Mouse (Mus musculus) erythroblast, embryonic 14.5 days (primary cell): Measurements from ENCODE around the gene Pnma1. TPM values are rescaled to one million over a fixed set of nuclear protein-coding genes. Genes with fewer than 3 reads are reported as not detected.

Experiments
- H3K27me3 ChIP-seq: 2 replicates; pipeline ENCODE4 v1.6.1; 2012; ENCODE audit warnings: inconsistent platforms; ENCODE audit not compliant: control insufficient read depth
- H3K36me3 ChIP-seq: 2 replicates; pipeline ENCODE4 v1.6.1; 2012; ENCODE audit warnings: mild to moderate bottlenecking, inconsistent platforms; ENCODE audit not compliant: control insufficient read depth
- H3K4me1 ChIP-seq: 2 replicates; pipeline ENCODE4 v1.6.1; 2012; ENCODE audit warnings: inconsistent platforms; ENCODE audit not compliant: control insufficient read depth
- H3K4me3 ChIP-seq: replicated peaks from 2 replicates; pipeline ENCODE3; 2012; ENCODE audit warnings: moderate library complexity, mild to moderate bottlenecking, inconsistent platforms
- H3K9me3 ChIP-seq: 2 replicates; pipeline ENCODE4 v1.6.1; 2012; ENCODE audit warnings: low read length, inconsistent platforms, mixed read lengths; ENCODE audit not compliant: control insufficient read depth
- GATA1 ChIP-seq: IDR thresholded peaks from 2 replicates; pipeline ENCODE4 v1.6.1; 2012; ENCODE audit warnings: low read length, inconsistent platforms, mixed read lengths
- TAL1 ChIP-seq: IDR thresholded peaks from 3 replicates; pipeline ENCODE4 v1.6.1; 2012; ENCODE audit warnings: low read length, inconsistent platforms, mixed read lengths
- polyA plus RNA-seq: library from polyadenylated mRNA; stranded (reverse); fragments of >175 nt; gene quantifications from 2 replicates; pipeline ENCODE4 v1.2.3, GENCODE M21; 2012

Gene Pnma1
- polyA plus RNA-seq, 1 experiment, result 0.03 TPM

DNA sequence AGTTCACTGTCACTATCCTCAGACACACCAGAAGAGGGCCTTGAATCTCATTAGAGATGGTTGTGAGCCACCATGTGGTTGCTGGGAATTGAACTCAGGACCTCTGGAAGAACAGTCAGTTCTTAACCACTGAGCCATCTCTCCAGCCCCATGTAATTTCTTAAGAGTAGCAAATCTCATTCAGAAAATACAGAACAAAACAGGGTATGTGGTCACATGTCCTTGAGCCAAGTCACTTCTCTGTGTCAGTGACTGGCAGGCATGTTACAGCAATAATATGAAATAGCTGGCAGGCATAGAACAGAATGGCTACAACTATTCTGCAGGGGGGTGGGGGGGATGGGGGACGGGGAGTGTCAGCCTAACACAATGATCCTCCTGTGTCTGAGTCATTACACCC is 48.2 kb downstream of the Pnma1 start:
- TF ChIP-seq TAL1, result no peak
- TF ChIP-seq GATA1, result no peak
- Histone ChIP-seq H3K4me3 (no peak overlapping the region), H3K36me3 (no peaks in the 10 kb centered on the region), H3K4me1 (peaks cover 19% of the 10 kb centered on the region), H3K27me3 (no peaks in the 10 kb centered on the region), H3K9me3 (peaks cover 5% of the 10 kb centered on the region; the same call in 1 of the 2 replicates)

DNA sequence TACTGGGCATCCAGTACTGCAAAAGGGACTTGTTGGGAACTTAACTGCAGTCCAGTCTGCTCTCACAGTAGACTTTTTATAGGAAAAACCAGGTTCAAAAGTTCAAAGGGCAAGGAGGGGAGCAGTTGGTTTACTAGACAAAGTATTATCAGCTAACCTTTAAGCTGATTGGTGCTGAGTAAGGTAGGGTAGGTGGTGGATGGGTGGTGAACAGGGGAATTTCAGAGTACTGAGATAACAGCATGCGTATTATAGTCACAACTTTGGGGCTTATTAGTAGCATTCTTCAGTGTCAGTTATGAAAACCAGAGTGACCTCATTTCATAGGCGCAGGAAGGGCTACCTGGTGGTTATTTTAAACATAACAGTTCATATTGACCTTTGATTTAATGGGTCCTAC is 48.7 kb downstream of the Pnma1 start:
- TF ChIP-seq TAL1 (no peak), GATA1 (no peak)
- Histone ChIP-seq H3K36me3 (no peaks in the 10 kb centered on the region), H3K4me1 (peaks cover 19% of the 10 kb centered on the region), H3K9me3 (peaks cover 5% of the 10 kb centered on the region; the same call in 1 of the 2 replicates), H3K4me3 (no peak overlapping the region), H3K27me3 (no peaks in the 10 kb centered on the region)

Other genes with a start within 250 kb of the Pnma1 start
- gene Numb, start 226.6 kb downstream of the Pnma1 start, polyA plus RNA-seq, result 0.85 and 0.86 TPM in 2 replicates
- 0.49 and 0.98 TPM in 2 replicates for gene Riox1, start 197.9 kb downstream of the Pnma1 start, polyA plus RNA-seq
- gene Heatr4, start 163.6 kb downstream of the Pnma1 start, polyA plus RNA-seq, result not detected in 2 replicates
- gene Acot2, start 160.6 kb downstream of the Pnma1 start, polyA plus RNA-seq, result 0.05 TPM in 1 of 2 replicates, not detected in the other
- 0.01 and 0.05 TPM in 2 replicates for gene Acot1, start 139.0 kb downstream of the Pnma1 start, polyA plus RNA-seq
- gene Acot4, start 110.1 kb downstream of the Pnma1 start, polyA plus RNA-seq, result 0.01 and 0.06 TPM in 2 replicates
- gene Gm49366, start 109.6 kb downstream of the Pnma1 start, polyA plus RNA-seq, result not detected in 2 replicates
- gene Acot3, start 96.3 kb downstream of the Pnma1 start, polyA plus RNA-seq, result 0.02 and 0.05 TPM in 2 replicates
- gene Acot5, start 79.2 kb downstream of the Pnma1 start, polyA plus RNA-seq, result not detected in 2 replicates
- not detected in 2 replicates for gene Acot6, start 47.8 kb downstream of the Pnma1 start, polyA plus RNA-seq
- not detected in 2 replicates for gene Dnal1, start 34.1 kb downstream of the Pnma1 start, polyA plus RNA-seq
- 2.1 and 2.8 TPM in 2 replicates for gene Elmsan1, start 70.4 kb upstream of the Pnma1 start, polyA plus RNA-seq
- gene Ptgr2, start 136.7 kb upstream of the Pnma1 start, polyA plus RNA-seq, result 0.32 TPM in 2 replicates
- gene Zfp410, start 168.4 kb upstream of the Pnma1 start, polyA plus RNA-seq, result 0.24 and 0.37 TPM in 2 replicates
- gene Coq6, start 213.2 kb upstream of the Pnma1 start, polyA plus RNA-seq, result 0.84 and 1.3 TPM in 2 replicates
- 0.03 and 0.10 TPM in 2 replicates for gene Fam161b, start 213.3 kb upstream of the Pnma1 start, polyA plus RNA-seq